Mouse (Mus musculus) midbrain, embryonic 12.5 days (tissue): ENCODE measurements at regions not wholly inside any gene's neighbourhood (a gene's known extent, or its start where the extent isn't known, plus 50 kb on each side); places are given as distances from the start of the nearest gene placed in this dataset.

Source experiments
- ATAC-seq: fragments of 200-750 bp; cut with Nextera tagmentation; 2 replicates; pipeline ENCODE4 v1.8.0; 2017; ENCODE audit warnings: low read depth, moderate TSS enrichment, moderate library complexity; ENCODE audit not compliant: low FRiP score
- H3K27ac ChIP-seq: fragments of 300-500 bp; sonication (generic); replicated peaks from 2 replicates; pipeline ENCODE4 v1.5.1; 2016; ENCODE audit warnings: mild to moderate bottlenecking
- H3K27me3 ChIP-seq: fragments of 300-500 bp; sonication (generic); 2 replicates; pipeline ENCODE4 v1.6.1; 2016; ENCODE audit warnings: mild to moderate bottlenecking
- H3K36me3 ChIP-seq: fragments of 300-500 bp; sonication (generic); 2 replicates; pipeline ENCODE4 v1.6.1; 2016
- H3K4me1 ChIP-seq: fragments of 300-500 bp; sonication (generic); 2 replicates; pipeline ENCODE4 v1.6.1; 2016
- H3K4me2 ChIP-seq: fragments of 300-500 bp; sonication (generic); replicated peaks from 2 replicates; pipeline ENCODE4 v1.6.1; 2016; ENCODE audit warnings: mild to moderate bottlenecking, moderate library complexity
- H3K4me3 ChIP-seq: fragments of 300-500 bp; sonication (generic); 2 replicates; pipeline ENCODE4 v1.5.1; 2016; ENCODE audit warnings: mild to moderate bottlenecking
- H3K9ac ChIP-seq: fragments of 300-500 bp; sonication (generic); replicated peaks from 2 replicates; pipeline ENCODE4 v1.6.1; 2016; ENCODE audit warnings: mild to moderate bottlenecking, moderate library complexity
- H3K9me3 ChIP-seq: fragments of 300-500 bp; sonication (generic); 2 replicates; pipeline ENCODE4 v1.6.1; 2016; ENCODE audit warnings: mild to moderate bottlenecking
- WGBS: fragments of 180-500 bp; shearing (Covaris S2); methylation state at CpG from one replicate; pipeline ENCODE4 v1.1.7; 2016; 5-methylcytosine and 5-hydroxymethylcytosine counted together

DNA sequence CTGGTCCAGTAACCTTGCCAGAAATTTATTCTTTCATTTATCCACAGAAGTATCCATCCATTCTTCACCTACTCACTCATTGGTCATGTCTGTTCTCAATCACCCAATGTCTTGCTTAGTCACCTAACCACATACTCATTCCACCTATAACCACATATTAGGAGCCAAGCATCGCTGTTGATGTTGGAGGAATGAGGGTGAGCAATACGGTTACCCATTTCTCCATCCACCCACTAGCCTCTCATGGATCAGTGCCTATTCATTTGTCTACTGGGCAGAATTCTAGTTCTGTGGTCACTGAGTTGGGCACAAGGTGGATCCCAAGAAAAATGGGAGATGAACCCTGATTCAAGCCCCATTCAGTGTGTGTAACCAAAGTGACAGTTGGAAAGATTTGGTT is 375.6 kb upstream of the Maf start:
- H3K9ac ChIP-seq, result no peak overlapping the region
- H3K4me3 ChIP-seq, result no peak overlapping the region
- ATAC-seq, result no peak
- no peaks in the 10 kb centered on the region for H3K4me1 ChIP-seq
- no peak overlapping the region for H3K4me2 ChIP-seq
- H3K36me3 ChIP-seq, result no peaks in the 10 kb centered on the region
- H3K27me3 ChIP-seq, result no peaks in the 10 kb centered on the region
- H3K9me3 ChIP-seq, result no peaks in the 10 kb centered on the region
- WGBS, result 92% methylated on average over 2 of the region's 2 CpGs
- H3K27ac ChIP-seq, result no peak overlapping the region

- Histone ChIP-seq H3K4me2 (no peak overlapping the region), H3K27ac (no peak overlapping the region), H3K9ac (no peak overlapping the region), H3K27me3 (peaks cover 2% of the 10 kb centered on the region; the same call in 1 of the 2 replicates), H3K9me3 (no peaks in the 10 kb centered on the region), H3K36me3 (no peaks in the 10 kb centered on the region), H3K4me3 (no peak overlapping the region), H3K4me1 (no peaks in the 10 kb centered on the region)
- ATAC-seq, result no peak
- 67% methylated on average over 5 of the region's 5 CpGs for WGBS
Measured at GRCm38 (mm10) chr8:116078849-116079407, 371.3 kb upstream of the Maf start.

GRCm38 (mm10) chr8:116071497-116071896 is 363.9 kb upstream of the Maf start:
- Histone ChIP-seq H3K4me3 (no peak overlapping the region), H3K27ac (no peak overlapping the region), H3K4me1 (no peaks in the 10 kb centered on the region), H3K4me2 (no peak overlapping the region), H3K36me3 (no peaks in the 10 kb centered on the region), H3K9me3 (no peaks in the 10 kb centered on the region), H3K9ac (no peak overlapping the region), H3K27me3 (peaks cover 2% of the 10 kb centered on the region; the same call in 1 of the 2 replicates)
- WGBS, result 91% methylated on average over 7 of the region's 7 CpGs
- no peak for ATAC-seq

DNA sequence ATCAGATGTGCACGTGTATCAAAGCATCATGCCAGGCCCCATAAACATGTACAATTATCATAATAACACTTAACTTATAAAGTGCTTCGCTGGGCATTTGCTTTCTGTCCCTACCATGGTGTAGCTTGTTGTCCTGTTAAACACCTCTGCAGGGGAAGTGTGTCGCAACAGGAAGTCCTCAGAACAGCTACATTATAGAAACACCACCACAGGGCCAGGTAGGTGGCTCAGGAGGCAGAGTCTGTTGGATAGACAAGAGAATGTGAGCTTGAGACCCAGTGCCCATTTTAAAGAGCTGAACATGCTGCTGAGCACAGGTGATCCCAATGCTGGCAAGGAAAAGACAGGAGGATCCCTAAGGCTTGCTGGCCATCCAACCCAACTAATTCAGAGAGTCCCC is 361.9 kb upstream of the Maf start:
- Histone ChIP-seq H3K4me2 (no peak overlapping the region), H3K27ac (no peak overlapping the region), H3K9me3 (no peaks in the 10 kb centered on the region), H3K4me1 (no peaks in the 10 kb centered on the region), H3K27me3 (no peaks in the 10 kb centered on the region), H3K36me3 (no peaks in the 10 kb centered on the region), H3K4me3 (no peak overlapping the region), H3K9ac (no peak overlapping the region)
- WGBS, result 83% methylated on average over 3 of the region's 3 CpGs
- no peak for ATAC-seq

DNA sequence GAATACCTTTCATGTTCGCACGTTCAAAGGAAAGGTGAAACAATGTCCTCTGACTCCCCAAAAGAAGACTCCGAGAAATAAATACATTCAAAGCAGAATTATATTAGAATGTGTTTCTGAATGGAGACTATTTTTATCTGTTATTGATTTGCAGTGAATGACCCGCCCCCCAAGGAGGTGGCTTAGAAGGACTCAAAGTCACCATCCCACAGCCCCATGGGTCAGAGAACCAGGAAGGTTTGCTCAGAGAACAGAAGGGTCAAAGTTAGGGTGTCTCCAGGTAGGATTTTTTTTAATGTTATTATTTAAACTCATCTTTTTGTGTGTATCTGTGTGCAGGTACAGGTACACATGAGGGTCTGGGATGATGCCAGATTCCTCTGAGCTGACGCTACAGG is 360.4 kb upstream of the Maf start:
- Histone ChIP-seq H3K4me2 (no peak overlapping the region), H3K4me3 (no peak overlapping the region), H3K9ac (no peak overlapping the region), H3K36me3 (no peaks in the 10 kb centered on the region), H3K27ac (no peak overlapping the region), H3K27me3 (no peaks in the 10 kb centered on the region), H3K4me1 (no peaks in the 10 kb centered on the region), H3K9me3 (no peaks in the 10 kb centered on the region)
- 92% methylated on average over 5 of the region's 5 CpGs for WGBS
- no peak for ATAC-seq

DNA sequence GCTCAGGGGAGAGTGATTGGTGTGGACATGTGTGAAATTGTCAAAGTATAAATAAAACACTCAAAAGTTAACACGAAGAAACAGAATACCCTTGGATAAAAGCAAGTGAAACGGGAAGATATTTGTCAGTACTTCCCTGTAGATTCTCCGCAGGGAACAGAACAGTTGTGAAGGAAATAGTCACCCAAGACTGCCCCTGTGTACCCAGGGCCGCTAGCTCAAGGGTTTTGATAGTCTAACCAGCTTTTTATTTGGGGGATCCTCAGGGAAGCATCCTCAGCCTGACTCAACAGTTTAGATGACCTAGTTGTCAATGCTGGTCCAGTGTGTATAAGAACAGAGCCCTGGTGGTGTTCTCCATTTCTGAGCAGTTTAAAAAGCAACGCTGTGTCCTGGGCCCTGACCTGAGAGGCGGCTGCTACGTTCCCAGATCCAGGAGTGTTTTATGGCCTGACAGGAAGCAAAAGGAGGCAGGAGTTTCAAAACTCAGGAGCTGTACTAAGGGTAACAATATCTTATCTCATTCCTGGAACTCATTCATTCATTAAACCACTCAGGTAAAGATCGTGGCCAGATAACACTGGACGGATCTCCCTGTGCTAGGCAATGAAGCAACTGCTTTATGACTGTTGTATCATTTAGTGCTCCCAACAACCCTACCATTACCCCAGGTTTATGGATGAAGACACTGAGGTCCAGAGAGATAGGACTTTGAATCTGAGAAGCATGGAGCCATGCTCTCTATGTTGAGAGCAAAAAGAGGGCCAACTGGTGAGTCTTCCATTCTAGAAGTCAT is 359.8 kb upstream of the Maf start:
- H3K27me3 ChIP-seq, result no peaks in the 10 kb centered on the region
- WGBS, result 90% methylated on average over 9 of the region's 9 CpGs
- no peaks in the 10 kb centered on the region for H3K9me3 ChIP-seq
- H3K4me2 ChIP-seq, result no peak overlapping the region
- H3K9ac ChIP-seq, result no peak overlapping the region
- no peak overlapping the region for H3K27ac ChIP-seq
- ATAC-seq, result no peak
- H3K4me1 ChIP-seq, result no peaks in the 10 kb centered on the region
- H3K36me3 ChIP-seq, result no peaks in the 10 kb centered on the region
- H3K4me3 ChIP-seq, result no peak overlapping the region

- WGBS, result 91% methylated on average over 7 of the region's 7 CpGs
- H3K9ac ChIP-seq, result no peak overlapping the region
- no peak overlapping the region for H3K4me2 ChIP-seq
Measured at GRCm38 (mm10) chr8:116065871-116066270, 358.3 kb upstream of the Maf start.

DNA sequence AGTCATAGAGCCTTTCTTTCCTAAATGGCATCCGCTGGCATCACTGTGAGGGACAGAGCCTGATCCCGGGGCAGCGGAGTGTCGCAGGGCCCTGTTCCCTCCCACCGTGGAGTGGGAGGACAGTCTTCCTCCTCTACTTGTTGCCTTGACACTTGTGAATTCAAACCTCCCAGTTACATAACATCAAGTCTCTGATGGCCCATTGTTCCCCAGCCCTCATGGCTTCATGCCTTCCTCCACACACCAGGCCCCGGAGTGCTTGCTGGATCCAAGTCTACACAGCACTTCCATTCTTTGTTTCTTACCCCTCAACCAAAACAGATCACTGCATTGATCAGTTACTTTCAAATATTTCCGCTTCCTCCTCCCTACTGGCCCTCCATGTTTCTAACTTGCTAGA is 357.7 kb upstream of the Maf start:
- Histone ChIP-seq H3K4me2 (no peak overlapping the region), H3K4me3 (no peak overlapping the region), H3K27me3 (0 out of 2 replicates have a peak, but pooled peaks cover 4% of the 10 kb centered on the region), H3K9me3 (no peaks in the 10 kb centered on the region), H3K4me1 (no peaks in the 10 kb centered on the region), H3K36me3 (no peaks in the 10 kb centered on the region), H3K9ac (no peak overlapping the region), H3K27ac (no peak overlapping the region)
- no peak for ATAC-seq
- 94% methylated on average over 7 of the region's 7 CpGs for WGBS

More at GRCm38 (mm10) chr8:116065871-116066270, 358.3 kb upstream of the Maf start:
- Histone ChIP-seq H3K36me3 (no peaks in the 10 kb centered on the region), H3K27ac (no peak overlapping the region), H3K4me3 (no peak overlapping the region), H3K27me3 (0 out of 2 replicates have a peak, but pooled peaks cover 4% of the 10 kb centered on the region), H3K9me3 (no peaks in the 10 kb centered on the region), H3K4me1 (no peaks in the 10 kb centered on the region)
- ATAC-seq, result no peak

DNA sequence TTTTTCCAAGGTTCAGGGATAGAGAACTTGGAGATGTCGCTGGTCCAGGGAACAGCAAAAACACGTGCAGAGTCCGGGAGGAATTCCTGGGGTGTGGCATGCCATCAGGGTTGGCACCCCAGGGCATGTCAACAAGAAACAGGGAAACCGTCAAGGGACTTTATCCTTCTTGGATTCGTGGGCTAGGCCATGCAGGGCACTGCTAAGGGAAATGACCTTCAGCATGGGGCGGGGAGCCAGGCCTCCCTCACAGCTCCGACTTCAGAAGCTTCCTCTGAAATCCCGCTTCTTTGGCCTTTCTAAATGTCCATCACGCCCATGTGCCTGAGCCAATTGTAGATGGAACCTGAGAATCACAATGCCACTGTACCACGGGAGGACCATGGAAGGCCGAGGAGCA is 357.0 kb upstream of the Maf start:
- Histone ChIP-seq H3K4me1 (no peaks in the 10 kb centered on the region), H3K4me2 (no peak overlapping the region), H3K9me3 (no peaks in the 10 kb centered on the region), H3K4me3 (no peak overlapping the region), H3K27me3 (peaks cover 5% of the 10 kb centered on the region; the same call in 1 of the 2 replicates), H3K36me3 (no peaks in the 10 kb centered on the region), H3K27ac (no peak overlapping the region), H3K9ac (no peak overlapping the region)
- 90% methylated on average over 11 of the region's 11 CpGs for WGBS
- no peak for ATAC-seq

GRCm38 (mm10) chr8:116063541-116063940 is 355.9 kb upstream of the Maf start:
- no peak for ATAC-seq
- 90% methylated on average over 5 of the region's 5 CpGs for WGBS

DNA sequence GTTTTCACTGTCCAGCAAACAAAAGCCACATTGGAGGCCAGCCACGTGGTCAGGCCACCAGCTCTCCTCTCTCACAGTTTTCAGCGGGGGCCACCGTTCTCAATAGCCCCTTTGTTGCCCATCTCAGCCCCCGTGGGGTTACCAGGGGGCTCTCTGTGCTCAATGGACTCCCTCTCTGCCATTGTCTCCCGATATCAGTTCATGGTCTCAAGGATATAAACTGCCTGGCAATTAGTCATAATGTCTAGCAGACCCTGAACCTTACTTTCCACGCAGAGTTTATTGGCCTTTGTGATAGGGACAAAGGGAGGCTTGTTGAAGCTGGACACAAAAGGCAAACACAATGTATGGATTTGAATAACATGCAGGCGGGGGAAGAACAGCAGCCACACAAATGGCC is 345.9 kb upstream of the Maf start:
- peak; percentile 94 for ATAC-seq
- Histone ChIP-seq H3K9ac (no peak overlapping the region), H3K27me3 (peaks cover 71% of the 10 kb centered on the region), H3K4me3 (no peak overlapping the region), H3K4me2 (no peak overlapping the region), H3K27ac (peak overlapping the region; percentile 2; the same call in 1 of the 2 replicates), H3K4me1 (peaks cover 19% of the 10 kb centered on the region), H3K36me3 (no peaks in the 10 kb centered on the region), H3K9me3 (no peaks in the 10 kb centered on the region)
- WGBS, result 12% methylated on average over 7 of the region's 7 CpGs

More at GRCm38 (mm10) chr8:116063541-116063940, 355.9 kb upstream of the Maf start:
- Histone ChIP-seq H3K4me2 (no peak overlapping the region), H3K9ac (no peak overlapping the region), H3K9me3 (no peaks in the 10 kb centered on the region), H3K27ac (no peak overlapping the region), H3K36me3 (no peaks in the 10 kb centered on the region), H3K27me3 (peaks cover 9% of the 10 kb centered on the region), H3K4me1 (no peaks in the 10 kb centered on the region), H3K4me3 (no peak overlapping the region)

- Histone ChIP-seq H3K9me3 (no peaks in the 10 kb centered on the region), H3K4me3 (no peak overlapping the region), H3K4me2 (no peak overlapping the region), H3K27me3 (peaks cover 68% of the 10 kb centered on the region), H3K4me1 (peaks cover 19% of the 10 kb centered on the region), H3K36me3 (no peaks in the 10 kb centered on the region), H3K27ac (no peak overlapping the region), H3K9ac (no peak overlapping the region)
- 53% methylated on average over 6 of the region's 6 CpGs for WGBS
- ATAC-seq, result peak; percentile 35
Measured at GRCm38 (mm10) chr8:116053043-116053442, 345.4 kb upstream of the Maf start.
